9 mouse cellular contexts compared by ENCODE assay signal in genomic region chr4:140763158-140763557, GRCm38 (mm10). TPM values are rescaled to one million over a fixed set of nuclear protein-coding genes. Genes with fewer than 3 reads are reported as not detected.
A peak's percentile ranks its signal among the peaks of the same experiment; 100 is the strongest.
DNase-seq lines count a peak whose midpoint lies in the region; ATAC-seq and TF ChIP-seq lines count a peak whose summit lies in the region.
"Had no signal": no experiment of that assay in that cellular context is flagged by ENCODE, and none has a peak within 500 bp of the region (broad histone marks: within the 10 kb centered on the region; RNA-seq: fewer than 3 reads in every experiment).

No protein-coding gene starts in this region.

- H3K27ac ChIP-seq in ES-E14 (ENCODE audit: insufficient read depth, low read depth, low read length, poor library complexity, severe bottlenecking) = no peak overlapping the region
- no peak overlapping the region for H3K27ac ChIP-seq in liver, embryonic 14.5 days
- H3K27ac ChIP-seq: heart, embryonic 13.5 days had no signal

- H3K4me2 ChIP-seq in liver, embryonic 14.5 days (ENCODE audit: low read depth) = no peak overlapping the region
- H3K4me2 ChIP-seq: heart, embryonic 13.5 days had no signal

- H3K9me3 ChIP-seq in ES-E14 (ENCODE audit: control insufficient read depth, insufficient read depth, low read depth, low read length) = no peaks in the 10 kb centered on the region
- H3K9me3 ChIP-seq in liver, embryonic 14.5 days (ENCODE audit: control insufficient read depth, low read length) = no peaks in the 10 kb centered on the region
- H3K9me3 ChIP-seq: heart, embryonic 13.5 days had no signal

- H3K4me1 ChIP-seq in ES-E14 (ENCODE audit: control insufficient read depth in 2 of 2, insufficient read depth in 2 of 2, low read length in 2 of 2, poor library complexity in 1 of 2) = no peaks in the 10 kb centered on the region
- H3K4me1 ChIP-seq in liver, embryonic 14.5 days (replicated peaks; ENCODE audit: control insufficient read depth in 2 of 2, insufficient read depth in 2 of 2, low read length in 1 of 2) = no peaks in the 10 kb centered on the region

- H3K4me3 ChIP-seq in ES-E14 (ENCODE audit: insufficient read depth in 1 of 2, low read depth in 1 of 2, low read length in 2 of 2, poor library complexity in 1 of 2, severe bottlenecking in 1 of 2) = no peak overlapping the region
- H3K4me3 ChIP-seq in liver, embryonic 14.5 days (ENCODE audit: insufficient read depth in 1 of 2, low read depth in 2 of 2, low read length in 2 of 2) = no peak overlapping the region
- H3K4me3 ChIP-seq: heart, embryonic 13.5 days had no signal

- no peak for ATAC-seq in liver, embryonic 14.5 days (ENCODE audit: insufficient read depth)
- no peak for ATAC-seq in inflammation-experienced regulatory T-cells, adult 6 months

- no peak for TF ChIP-seq EP300 in liver, embryonic 14.5 days (IDR thresholded peaks at IDR 0.05; ENCODE audit: low read depth)

- no peaks in the 10 kb centered on the region for H3K27me3 ChIP-seq in liver, embryonic 14.5 days (ENCODE audit: control insufficient read depth, insufficient read depth, low read length)
- H3K27me3 ChIP-seq: heart, embryonic 13.5 days had no signal

- TF ChIP-seq CTCF in liver, embryonic 14.5 days (IDR thresholded peaks at IDR 0.05; ENCODE audit: low read depth) = peak; percentile 88

- no peaks in the 10 kb centered on the region for H3K36me3 ChIP-seq in ES-E14 (ENCODE audit: control insufficient read depth, insufficient read depth, low read length, poor library complexity, severe bottlenecking)
- H3K36me3 ChIP-seq in liver, embryonic 14.5 days (replicated peaks; ENCODE audit: control insufficient read depth, insufficient read depth, low read depth) = no peaks in the 10 kb centered on the region
- H3K36me3 ChIP-seq: heart, embryonic 13.5 days had no signal

- in situ Hi-C loops in ES-E14 (cut with MboI; ENCODE audit: low sequenced_read_pairs in 2 of 2, unreplicated experiment in 2 of 2) = no loop called here

- 11% methylated on average over 9 of the region's 9 CpGs for WGBS in liver, embryonic 14.5 days (ENCODE audit: insufficient replicate concordance)

- DNase-seq in layer of hippocampus, adult 11-12 months (ENCODE audit: low spot score) = peak; percentile 41
- DNase-seq in layer of hippocampus, postnatal 36 days = no peak
- peak; percentile 78 for DNase-seq in ES-E14 (ENCODE audit: low read depth, low spot score)
- DNase-seq in c-Kit-positive CD71-positive TER-119-negative erythroid progenitor cells, embryonic 14.5 days (ENCODE audit: low read depth) = peak; percentile 35
- peak; percentile 44 to 51 for DNase-seq in gastrocnemius, postnatal 4 days (ENCODE audit: low spot score in 2 of 2)
- peak in 1 of 3 experiments; percentile 31 for DNase-seq in liver, embryonic 14.5 days (ENCODE audit: low read depth in 3 of 3, low spot score in 3 of 3)
- peak; percentile 41 to 72 for DNase-seq in spleen, postnatal 14 days (ENCODE audit: low spot score in 2 of 2)

- H3K9ac ChIP-seq in ES-E14 (ENCODE audit: insufficient read depth, low read depth, low read length, poor library complexity, severe bottlenecking) = no peak overlapping the region
- H3K9ac ChIP-seq in liver, embryonic 14.5 days (replicated peaks) = no peak overlapping the region
- H3K9ac ChIP-seq: heart, embryonic 13.5 days had no signal

TF ChIP-seq in ES-E14, 5 proteins besides CTCF, POLR2A, EP300 and RAD21:
- no peak for TF ChIP-seq HCFC1 (IDR thresholded peaks at IDR 0.05; ENCODE audit: borderline replicate concordance, insufficient read depth, low read length)
- 0 out of 2 replicates have a peak, but pooled peaks have one; percentile 26 for TF ChIP-seq ZC3H11A (IDR thresholded peaks at IDR 0.05; ENCODE audit: borderline replicate concordance, low read depth, low read length)

RNA-seq across cellular contexts. Expression of gene Padi4, which starts 10.9 kb away (rescaled TPM):
- not detected for total RNA-seq in layer of hippocampus, postnatal 36 days (2021)
- 1.7 and 2.1 TPM in 2 replicates for total RNA-seq in ES-E14 (2012; rRNA removed)
- total RNA-seq in gastrocnemius, postnatal 4 days (2021) = under 1 TPM; 0.29 to 0.52 TPM
- 0.37 and 0.58 TPM in 2 replicates for polyA plus RNA-seq in liver, embryonic 14.5 days (2012; rRNA removed)
- 0.34 and 0.52 TPM in 2 replicates for polyA plus RNA-seq in liver, embryonic 14.5 days (2014; fragmentation: Nextera tagmentation; extraction: Ambion mirVana)
- polyA plus RNA-seq in inflammation-experienced regulatory T-cells, adult 6 months (2017; shearing (Covaris generic)) = 1 to 10 TPM in 1 of 3 experiments, under 1 TPM in 2; 0.82 to 3.4 (median 0.96) TPM

RNA-seq across cellular contexts. Expression of gene Padi6, which starts 20.7 kb away (rescaled TPM):
- not detected for total RNA-seq in layer of hippocampus, postnatal 36 days (2021)
- 0.09 and 0.21 TPM in 2 replicates for total RNA-seq in ES-E14 (2012; rRNA removed)
- under 1 TPM in 1 of 2 experiments, not detected in 1; 0.10 TPM for total RNA-seq in gastrocnemius, postnatal 4 days (2021)
- not detected in 2 replicates for polyA plus RNA-seq in liver, embryonic 14.5 days (2012; rRNA removed)
- polyA plus RNA-seq in liver, embryonic 14.5 days (2014; fragmentation: Nextera tagmentation; extraction: Ambion mirVana) = not detected in 2 replicates
- not detected for polyA plus RNA-seq in inflammation-experienced regulatory T-cells, adult 6 months (2017; shearing (Covaris generic))
- polyA plus RNA-seq: heart, embryonic 13.5 days had no signal

RNA-seq across cellular contexts. Expression of gene Padi3, which starts 47.3 kb away (rescaled TPM):
- total RNA-seq in layer of hippocampus, postnatal 36 days (2021) = not detected
- 1.2 and 1.6 TPM in 2 replicates for total RNA-seq in ES-E14 (2012; rRNA removed)
- under 1 TPM; 0.15 to 0.18 TPM for total RNA-seq in gastrocnemius, postnatal 4 days (2021)
- 0.11 and 0.17 TPM in 2 replicates for polyA plus RNA-seq in liver, embryonic 14.5 days (2012; rRNA removed)
- polyA plus RNA-seq in liver, embryonic 14.5 days (2014; fragmentation: Nextera tagmentation; extraction: Ambion mirVana) = 0.13 and 0.25 TPM in 2 replicates
- polyA plus RNA-seq in inflammation-experienced regulatory T-cells, adult 6 months (2017; shearing (Covaris generic)) = not detected

Comparison
In these comparisons a context has a peak if more than half of its experiments do, and no peak if none do; other contexts are left out.
1. DNase-seq: peak in layer of hippocampus, adult 11-12 months (single experiment), ES-E14 (single experiment), c-Kit-positive CD71-positive TER-119-negative erythroid progenitor cells, embryonic 14.5 days (single experiment), gastrocnemius, postnatal 4 days (2 of 2) and spleen, postnatal 14 days (2 of 2); none in layer of hippocampus, postnatal 36 days (0 of 2).